ENCODE assay signal across 24 mouse cellular contexts in genomic region chr11:4401251-4401650, GRCm38 (mm10). TPM values are rescaled to one million over a fixed set of nuclear protein-coding genes. Genes with fewer than 3 reads are reported as not detected.
DNase-seq lines count a peak whose midpoint lies in the region; ATAC-seq and TF ChIP-seq lines count a peak whose summit lies in the region.
"Had no signal": no experiment of that assay in that cellular context is flagged by ENCODE, and none has a peak within 500 bp of the region (broad histone marks: within the 10 kb centered on the region; RNA-seq: fewer than 3 reads in every experiment).

No protein-coding gene starts in this region.

- H3K4me1 ChIP-seq in lung, postnatal 0 days (ENCODE audit: insufficient read depth, low read depth, low read length) = no peaks in the 10 kb centered on the region
- H3K4me1 ChIP-seq in forebrain, embryonic 11.5 days (replicated peaks; ENCODE audit: control insufficient read depth, insufficient read depth, low read length) = no peaks in the 10 kb centered on the region
- no peaks in the 10 kb centered on the region for H3K4me1 ChIP-seq in lung, adult 2 months (ENCODE audit: control insufficient read depth, insufficient read depth, low read length)
- H3K4me1 ChIP-seq: forebrain, embryonic 12.5 days; hindbrain, embryonic 15.5 days had no signal

- no peak overlapping the region for H3K9ac ChIP-seq in lung, postnatal 0 days (replicated peaks; ENCODE audit: low read depth)
- no peak overlapping the region for H3K9ac ChIP-seq in forebrain, embryonic 11.5 days (ENCODE audit: low read length)
- H3K9ac ChIP-seq: forebrain, embryonic 12.5 days; heart, embryonic 15.5 days; hindbrain, embryonic 15.5 days had no signal

- H3K9me3 ChIP-seq in lung, postnatal 0 days (ENCODE audit: low read length) = no peaks in the 10 kb centered on the region
- H3K9me3 ChIP-seq in forebrain, embryonic 11.5 days (ENCODE audit: control insufficient read depth, low read length) = no peaks in the 10 kb centered on the region
- H3K9me3 ChIP-seq: embryonic facial prominence, embryonic 10.5 days; forebrain, embryonic 12.5 days; heart, embryonic 15.5 days; hindbrain, embryonic 10.5 days; hindbrain, embryonic 15.5 days had no signal

- no peaks in the 10 kb centered on the region for H3K79me2 ChIP-seq in macrophage (ENCODE audit: inconsistent target)

- no peaks in the 10 kb centered on the region for H3K36me3 ChIP-seq in lung, postnatal 0 days (ENCODE audit: insufficient read depth, low read length)
- H3K36me3 ChIP-seq in macrophage (ENCODE audit: inconsistent target) = no peaks in the 10 kb centered on the region
- H3K36me3 ChIP-seq in forebrain, embryonic 11.5 days (ENCODE audit: control insufficient read depth, insufficient read depth, low read length) = no peaks in the 10 kb centered on the region
- H3K36me3 ChIP-seq: embryonic facial prominence, embryonic 10.5 days; forebrain, embryonic 12.5 days; heart, embryonic 15.5 days; hindbrain, embryonic 10.5 days; hindbrain, embryonic 15.5 days had no signal

- no peak overlapping the region for H3K4me3 ChIP-seq in lung, postnatal 0 days (ENCODE audit: low read depth, low read length)
- H3K4me3 ChIP-seq in macrophage (ENCODE audit: inconsistent target) = no peak overlapping the region
- H3K4me3 ChIP-seq in forebrain, embryonic 11.5 days (ENCODE audit: low read depth, low read length) = no peak overlapping the region
- no peak overlapping the region for H3K4me3 ChIP-seq in lung, adult 2 months (replicated peaks; ENCODE audit: extremely low read depth, low read depth, low read length)
- H3K4me3 ChIP-seq: embryonic facial prominence, embryonic 10.5 days; erythroblast, embryonic 14.5 days; forebrain, embryonic 12.5 days; heart, embryonic 15.5 days; hindbrain, embryonic 10.5 days; hindbrain, embryonic 15.5 days had no signal

- H3K4me2 ChIP-seq in lung, postnatal 0 days (replicated peaks; ENCODE audit: low read depth, low read length) = no peak overlapping the region
- H3K4me2 ChIP-seq in forebrain, embryonic 11.5 days (ENCODE audit: low read depth, low read length, severe bottlenecking) = no peak overlapping the region
- H3K4me2 ChIP-seq: forebrain, embryonic 12.5 days; heart, embryonic 11.5 days; heart, embryonic 15.5 days; hindbrain, embryonic 15.5 days had no signal

- no peak for ATAC-seq in lung, postnatal 0 days
- ATAC-seq in forebrain, embryonic 11.5 days (replicated peaks; ENCODE audit: low FRiP score) = no peak
- ATAC-seq: forebrain, embryonic 16.5 days; intestine, embryonic 16.5 days had no signal

- H3K27ac ChIP-seq in lung, postnatal 0 days (ENCODE audit: low read length) = no peak overlapping the region
- peak overlapping the region; percentile 21 for H3K27ac ChIP-seq in macrophage
- H3K27ac ChIP-seq in forebrain, embryonic 11.5 days (ENCODE audit: low read depth, low read length) = no peak overlapping the region
- H3K27ac ChIP-seq: embryonic facial prominence, embryonic 10.5 days; forebrain, embryonic 12.5 days; heart, embryonic 15.5 days; hindbrain, embryonic 10.5 days; hindbrain, embryonic 15.5 days had no signal

- no peak for TF ChIP-seq POLR2A in lung, adult 2 months (IDR thresholded peaks at IDR 0.05; ENCODE audit: borderline replicate concordance, extremely low read depth, low read depth, low read length)

- no peak for TF ChIP-seq EP300 in lung, postnatal 0 days (IDR thresholded peaks at IDR 0.05)

- DNase-seq in lung, postnatal 0 days (ENCODE audit: low spot score) = peak; percentile 10
- no peak for DNase-seq in lung, postnatal 4 days
- DNase-seq in 416B (ENCODE audit: low read depth) = peak; percentile 46
- DNase-seq in NIH3T3 (ENCODE audit: low read depth) = peak; percentile 84
- DNase-seq in embryo, embryonic 9.5 days (ENCODE audit: extremely low spot score) = no peak
- DNase-seq in forebrain, embryonic 11.5 days (ENCODE audit: low spot score) = no peak
- no peak for DNase-seq in lung, adult 2 months
- DNase-seq: adrenal gland, adult 8-10 months; cerebellum, adult 18-20 months; cerebellum, adult 9-11 months; cerebellum, postnatal 36 days; gastrocnemius, postnatal 10 days; heart, adult 18-20 months had no signal

- H3K27me3 ChIP-seq in lung, postnatal 0 days (replicated peaks; ENCODE audit: insufficient read depth, low read length) = no peaks in the 10 kb centered on the region
- no peaks in the 10 kb centered on the region for H3K27me3 ChIP-seq in forebrain, embryonic 11.5 days (ENCODE audit: control insufficient read depth, insufficient read depth, low read length)
- H3K27me3 ChIP-seq: forebrain, embryonic 12.5 days; heart, embryonic 15.5 days; hindbrain, embryonic 15.5 days had no signal

- WGBS in lung, postnatal 0 days = 31% methylated on average over 5 of the region's 5 CpGs
- 45% methylated on average over 5 of the region's 5 CpGs for WGBS in macrophage (ENCODE audit: missing documents)
- 74% methylated on average over 5 of the region's 5 CpGs for WGBS in forebrain, embryonic 11.5 days
- WGBS in lung, adult 2 months = 41% methylated on average over 5 of the region's 5 CpGs

- no peak for TF ChIP-seq CTCF in lung, postnatal 0 days (IDR thresholded peaks at IDR 0.05)
- no peak for TF ChIP-seq CTCF in lung, adult 2 months (IDR thresholded peaks at IDR 0.05; ENCODE audit: insufficient read depth, low read length)

RNA-seq across cellular contexts. Expression of gene Hormad2, which starts 39.7 kb away (rescaled TPM):
- polyA plus RNA-seq in lung, postnatal 0 days (2015; fragmentation: Nextera tagmentation; extraction: Ambion mirVana) = 0.19 and 0.32 TPM in 2 replicates
- not detected for total RNA-seq in macrophage (2018; cell fraction: chromatin; rRNA removed)
- total RNA-seq in macrophage (2018; cell fraction: cytosol; rRNA removed) = under 1 TPM in 1 of 26 experiments, not detected in 25; 0.14 TPM
- 1 to 10 TPM in 1 of 26 experiments, under 1 TPM in 1, not detected in 24; 0.59 to 2.0 TPM for total RNA-seq in macrophage (2018; cell fraction: nucleus; rRNA removed)
- polyA plus RNA-seq in macrophage (2018) = 0.51 TPM in 1 of 3 replicates, not detected in the others
- polyA plus RNA-seq in forebrain, embryonic 11.5 days (2014; fragmentation: Nextera tagmentation; extraction: Ambion mirVana) = 0.25 and 0.57 TPM in 2 replicates
- 0.06 TPM in 1 of 2 replicates, not detected in the other for polyA plus RNA-seq in lung, adult 2 months (2012; rRNA removed)
- total RNA-seq: heart, adult 18-20 months; heart, postnatal 25 days had no signal
- polyA plus RNA-seq: erythroblast, embryonic 14.5 days; forebrain, embryonic 12.5 days; hindbrain, embryonic 10.5 days; hindbrain, embryonic 15.5 days had no signal

Comparison
In these comparisons a context has a peak if more than half of its experiments do, and no peak if none do; other contexts are left out.
1. DNase-seq: peak in lung, postnatal 0 days (single experiment), 416B (single experiment) and NIH3T3 (single experiment); none in lung, postnatal 4 days (0 of 2), embryo, embryonic 9.5 days (single experiment), forebrain, embryonic 11.5 days (single experiment) and lung, adult 2 months (single experiment).